Mouse (Mus musculus) thymus, postnatal 36 days (tissue): ENCODE measurements at regions not wholly inside any gene's neighbourhood (a gene's known extent, or its start where the extent isn't known, plus 50 kb on each side); places are given as distances from the start of the nearest gene placed in this dataset.
"Not testable (repeated sequence)": the region's sequence is repeated elsewhere in the genome, so short reads cannot be mapped to it uniquely, and the experiment has no call there.

Experiments
- DNase-seq, 2 experiments: peaks; one replicate each; pipeline ENCODE4 v3.0.0; 2022; ENCODE audit warnings: mixed read lengths in 2 of 2

- DNase-seq: no peak
These were observed 546.2 kb downstream of the Zfp704 start for GRCm38 (mm10) chr3:9063662-9064061.

GRCm38 (mm10) chr3:9061396-9061795, 548.5 kb downstream of the Zfp704 start:
- no peak for DNase-seq

- DNase-seq: not testable (repeated sequence)
These were observed 552.2 kb downstream of the Zfp704 start for GRCm38 (mm10) chr3:9057703-9058102.

GRCm38 (mm10) chr3:9056846-9057245, 553.0 kb downstream of the Zfp704 start:
- DNase-seq: no peak

- DNase-seq: no peak
These were observed 554.1 kb downstream of the Zfp704 start for GRCm38 (mm10) chr3:9055780-9056179.
